Mouse (Mus musculus) left cerebral cortex, postnatal 36 days (tissue): ENCODE data around the gene Fam118a. TPM values are rescaled to one million over a fixed set of nuclear protein-coding genes. Genes with fewer than 3 reads are reported as not detected.
"Not testable (repeated sequence)": the region's sequence is repeated elsewhere in the genome, so short reads cannot be mapped to it uniquely, and the experiment has no call there.

ENCODE experiments used
- DNase-seq, 2 experiments: peaks; one replicate each; pipeline ENCODE4 v3.0.0; 2021 to 2022; ENCODE audit warnings: low spot score in 2 of 2, mixed read lengths in 1 of 2
- intact Hi-C: fragments of 180-260 bp; cut with DNase I; formaldehyde crosslinking; loops from one replicate; pipeline ENCODE4 v1.15.1; 2025
- total RNA-seq, 2 experiments: library from RNA; stranded (reverse); gene quantifications; 2 replicates each; pipeline ENCODE4 v1.2.3; 2021

Gene Fam118a
- total RNA-seq, 2 experiments from 2014 or later: 18.9 to 24.3 TPM

- intact Hi-C loops: no loop called here
Measured at GRCm38 (mm10) chr15:85009666-85010065, 19.1 kb upstream of the Fam118a start.

GRCm38 (mm10) chr15:85011895-85012661 lies 16.7 kb upstream of the Fam118a start:
- intact Hi-C loops: no loop called here
- DNase-seq: no peak

More at GRCm38 (mm10) chr15:85009666-85010065, 19.1 kb upstream of the Fam118a start:
- no peak for DNase-seq

- intact Hi-C loops: no loop called here
- no peak for DNase-seq
Measured at GRCm38 (mm10) chr15:85012662-85013054, 16.1 kb upstream of the Fam118a start.

- intact Hi-C loops: loop anchor here (1.0 to 2.0 kb wide), 2 partner anchors 18 to 27 kb away; no protein-coding TSS in a partner anchor
- DNase-seq: peak; percentile 58 to 73
Measured at GRCm38 (mm10) chr15:85015771-85016170, 13.0 kb upstream of the Fam118a start.

GRCm38 (mm10) chr15:85016951-85017664 lies 11.6 kb upstream of the Fam118a start, which contains the start of gene Upk3a:
Gene Upk3a (plus strand): TSS chr15:85017141.
- intact Hi-C loops: loop anchor here (2.0 kb wide), 1 partner anchor 26 kb away; no protein-coding TSS in a partner anchor
- no peak for DNase-seq

- intact Hi-C loops: no loop called here
- no peak for DNase-seq
Measured at GRCm38 (mm10) chr15:85022211-85022610, 6.5 kb upstream of the Fam118a start.

- no peak for DNase-seq
- intact Hi-C loops: no loop called here
Measured at GRCm38 (mm10) chr15:85026197-85026596, 2.6 kb upstream of the Fam118a start.

- intact Hi-C loops: no loop called here
- DNase-seq: no peak
Measured at GRCm38 (mm10) chr15:85027740-85028139, 1.0 kb upstream of the Fam118a start.

- intact Hi-C loops, DNase-seq: not testable (repeated sequence)
Measured at GRCm38 (mm10) chr15:85030643-85031042, 1.9 kb downstream of the Fam118a start.

- DNase-seq: no peak
- intact Hi-C loops: no loop called here
Measured at GRCm38 (mm10) chr15:85031866-85032265, 3.1 kb downstream of the Fam118a start.

GRCm38 (mm10) chr15:85033916-85034315 lies 5.2 kb downstream of the Fam118a start:
- DNase-seq, intact Hi-C loops: not testable (repeated sequence)

- intact Hi-C loops: loop anchor here (5.0 kb wide), 1 partner anchor 34 kb away; no protein-coding TSS in a partner anchor
- DNase-seq: peak; percentile 97
Measured at GRCm38 (mm10) chr15:85036566-85037342, 8.0 kb downstream of the Fam118a start.

- no peak for DNase-seq
- intact Hi-C loops: loop anchor here (5.0 kb wide), 1 partner anchor 35 kb away; no protein-coding TSS in a partner anchor
Measured at GRCm38 (mm10) chr15:85037343-85037690, 8.6 kb downstream of the Fam118a start.

- intact Hi-C loops: loop anchor here (2.0 kb wide), 1 partner anchor 25 kb away; the partner anchor contains the start of gene Upk3a
- no peak for DNase-seq
Measured at GRCm38 (mm10) chr15:85041546-85042225, 12.9 kb downstream of the Fam118a start.

GRCm38 (mm10) chr15:85042361-85042954 lies 13.7 kb downstream of the Fam118a start:
- intact Hi-C loops: loop anchor here (2.0 kb wide), 1 partner anchor 26 kb away; the partner anchor contains the start of gene Upk3a
- DNase-seq: peak; percentile 61 to 68

GRCm38 (mm10) chr15:85043116-85043515 lies 14.4 kb downstream of the Fam118a start:
- no peak for DNase-seq
- intact Hi-C loops: loop anchor here (2.0 kb wide), 1 partner anchor 26 kb away; the partner anchor contains the start of gene Upk3a

GRCm38 (mm10) chr15:85043761-85044160 lies 15.0 kb downstream of the Fam118a start:
- intact Hi-C loops: loop anchor here (2.0 kb wide), 1 partner anchor 27 kb away; the partner anchor contains the start of gene Upk3a
- DNase-seq: no peak

- peak; percentile 33 to 49 for DNase-seq
- intact Hi-C loops: loop anchor here (5.0 kb wide), 1 partner anchor 114 kb away; no protein-coding TSS in a partner anchor
Measured at GRCm38 (mm10) chr15:85046230-85046950, 17.6 kb downstream of the Fam118a start.
